Mouse (Mus musculus) kidney, postnatal 10 days (tissue): Measurements from ENCODE around the gene Rbms3.

Experiments used
- DNase-seq: peaks from one replicate; pipeline ENCODE4 v3.0.0; 2021; ENCODE audit warnings: mixed read lengths

Gene Rbms3

GRCm38 (mm10) chr9:116879600-116880457, 749.9 kb downstream of the Rbms3 start:
- DNase-seq = no peak

GRCm38 (mm10) chr9:116876786-116877185, 752.9 kb downstream of the Rbms3 start:
- DNase-seq = peak; percentile 68

- DNase-seq = no peak
Measured at GRCm38 (mm10) chr9:116873976-116874320, 755.8 kb downstream of the Rbms3 start.

- peak; percentile 70 for DNase-seq
Measured at GRCm38 (mm10) chr9:116873033-116873975, 756.4 kb downstream of the Rbms3 start.

- no peak for DNase-seq
Measured at GRCm38 (mm10) chr9:116872346-116872745, 757.4 kb downstream of the Rbms3 start.

GRCm38 (mm10) chr9:116871576-116871975, 758.1 kb downstream of the Rbms3 start:
- no peak for DNase-seq

- no peak for DNase-seq
Measured at GRCm38 (mm10) chr9:116866060-116866459, 763.7 kb downstream of the Rbms3 start.

- peak; percentile 29 for DNase-seq
Measured at GRCm38 (mm10) chr9:116863626-116864025, 766.1 kb downstream of the Rbms3 start.

GRCm38 (mm10) chr9:116862341-116862740, 767.4 kb downstream of the Rbms3 start:
- no peak for DNase-seq

- no peak for DNase-seq
Measured at GRCm38 (mm10) chr9:116857861-116858595, 771.7 kb downstream of the Rbms3 start.

GRCm38 (mm10) chr9:116857151-116857550, 772.6 kb downstream of the Rbms3 start:
- DNase-seq = no peak

GRCm38 (mm10) chr9:116855744-116856143, 774.0 kb downstream of the Rbms3 start:
- no peak for DNase-seq

- DNase-seq = no peak
Measured at GRCm38 (mm10) chr9:116848905-116849304, 780.8 kb downstream of the Rbms3 start.

GRCm38 (mm10) chr9:116848166-116848565, 781.5 kb downstream of the Rbms3 start:
- no peak for DNase-seq

GRCm38 (mm10) chr9:116847241-116848135, 782.2 kb downstream of the Rbms3 start:
- peak; percentile 92 for DNase-seq

GRCm38 (mm10) chr9:116834949-116835348, 794.8 kb downstream of the Rbms3 start:
- DNase-seq = no peak

- DNase-seq = no peak
Measured at GRCm38 (mm10) chr9:116833677-116834076, 796.0 kb downstream of the Rbms3 start.

- no peak for DNase-seq
Measured at GRCm38 (mm10) chr9:116832822-116833221, 796.9 kb downstream of the Rbms3 start.

- no peak for DNase-seq
Measured at GRCm38 (mm10) chr9:116831386-116831785, 798.3 kb downstream of the Rbms3 start.

GRCm38 (mm10) chr9:116829929-116830328, 799.8 kb downstream of the Rbms3 start:
- no peak for DNase-seq

GRCm38 (mm10) chr9:116821601-116822000, 808.1 kb downstream of the Rbms3 start:
- DNase-seq = no peak

GRCm38 (mm10) chr9:116817196-116817595, 812.5 kb downstream of the Rbms3 start:
- DNase-seq = no peak
